Mouse (Mus musculus) limb, embryonic 14.5 days (tissue): Measurements from ENCODE around the gene Pih1d1. TPM values are rescaled to one million over a fixed set of nuclear protein-coding genes. Genes with fewer than 3 reads are reported as not detected.

ENCODE experiments used
- ATAC-seq: fragments of 200-750 bp; cut with Nextera tagmentation; 2 replicates; pipeline ENCODE4 v1.8.0; 2017; ENCODE audit warnings: low read depth, moderate number of reproducible peaks, moderate TSS enrichment; ENCODE audit not compliant: low FRiP score
- DNase-seq: peaks from one replicate; pipeline ENCODE4 v3.0.0-alpha.2; 2015; ENCODE audit warnings: low spot score
- H3K27ac ChIP-seq: fragments of 300-500 bp; sonication (generic); replicated peaks from 2 replicates; pipeline ENCODE4 v1.5.1; 2014; ENCODE audit warnings: low read depth, mild to moderate bottlenecking, low read length, moderate library complexity, mixed read lengths
- H3K27me3 ChIP-seq: fragments of 300-500 bp; sonication (generic); 2 replicates; pipeline ENCODE4 v1.6.1; 2014; ENCODE audit warnings: low read length, mixed read lengths; ENCODE audit not compliant: control insufficient read depth, insufficient read depth
- H3K36me3 ChIP-seq: fragments of 300-500 bp; sonication (generic); 2 replicates; pipeline ENCODE4 v1.6.1; 2014; ENCODE audit warnings: mild to moderate bottlenecking, low read length, moderate library complexity, mixed read lengths; ENCODE audit not compliant: control insufficient read depth, insufficient read depth
- H3K4me1 ChIP-seq: fragments of 300-500 bp; sonication (generic); 2 replicates; pipeline ENCODE4 v1.6.1; 2014; ENCODE audit warnings: antibody characterized with exemption, low read length, mixed read lengths; ENCODE audit not compliant: control insufficient read depth, insufficient read depth
- H3K4me2 ChIP-seq: fragments of 300-500 bp; sonication (generic); replicated peaks from 2 replicates; pipeline ENCODE4 v1.6.1; 2014; ENCODE audit warnings: low read depth, mild to moderate bottlenecking, low read length, moderate library complexity; ENCODE audit not compliant: severe bottlenecking
- H3K4me3 ChIP-seq: fragments of 300-500 bp; sonication (generic); replicated peaks from 2 replicates; pipeline ENCODE4 v1.5.1; 2014; ENCODE audit warnings: low read length
- H3K9ac ChIP-seq: fragments of 300-500 bp; sonication (generic); 2 replicates; pipeline ENCODE4 v1.6.1; 2014; ENCODE audit warnings: mild to moderate bottlenecking, low read depth, low read length, moderate library complexity; ENCODE audit not compliant: severe bottlenecking
- H3K9me3 ChIP-seq: fragments of 300-500 bp; sonication (generic); 2 replicates; pipeline ENCODE4 v1.6.1; 2016; ENCODE audit warnings: low read length; ENCODE audit not compliant: control insufficient read depth
- POLR2A ChIP-seq: fragments of 200-500 bp; IDR thresholded peaks from 2 replicates; pipeline ENCODE4 v1.8.0; 2012; ENCODE audit warnings: inconsistent platforms, mild to moderate bottlenecking, moderate library complexity, borderline replicate concordance; ENCODE audit not compliant: insufficient read depth, insufficient read length; ENCODE audit errors: extremely low read depth
- WGBS: fragments of 180-500 bp; shearing (Covaris S2); extraction: QIAGEN DNeasy Blood & Tissue Kit; methylation state at CpG from one replicate; pipeline ENCODE4 v1.1.7; 2014; 5-methylcytosine and 5-hydroxymethylcytosine counted together
- polyA plus RNA-seq, 2 experiments: library from polyadenylated mRNA; depleted of rRNA in 1 of 2; stranded (reverse) in 1 of 2; unstranded in 1 of 2; fragments of >200 nt; fragmentation: Nextera tagmentation in 1 of 2; extraction: Ambion mirVana in 1 of 2; gene quantifications; 2 replicates each; pipeline versions ENCODE4 v1.2.1 to v1.2.3; 2012 to 2014

The Pih1d1 gene
- polyA plus RNA-seq, 2 experiments, result 86.4 to 115 TPM

GRCm38 (mm10) chr7:45144368-45145174 lies 9.5 kb upstream of the Pih1d1 start:
- no peaks in the 10 kb centered on the region for H3K27me3 ChIP-seq
- no peak overlapping the region for H3K9ac ChIP-seq
- H3K27ac ChIP-seq, result no peak overlapping the region
- no peaks in the 10 kb centered on the region for H3K9me3 ChIP-seq
- ATAC-seq (no peak), DNase-seq (no peak)
- no peak for TF ChIP-seq POLR2A
- 86% methylated on average over 13 of the region's 13 CpGs for WGBS
- H3K36me3 ChIP-seq, result peaks cover 71% of the 10 kb centered on the region
- no peak overlapping the region for H3K4me2 ChIP-seq
- H3K4me3 ChIP-seq, result no peak overlapping the region
- H3K4me1 ChIP-seq, result no peaks in the 10 kb centered on the region

GRCm38 (mm10) chr7:45145460-45145859 lies 8.6 kb upstream of the Pih1d1 start:
- no peak for TF ChIP-seq POLR2A
- no peak for DNase-seq
- WGBS, result 95% methylated on average over 8 of the region's 8 CpGs

GRCm38 (mm10) chr7:45147267-45147666 lies 6.8 kb upstream of the Pih1d1 start:
- WGBS, result 92% methylated on average over 11 of the region's 11 CpGs
- no peak overlapping the region for H3K27ac ChIP-seq
- TF ChIP-seq POLR2A, result no peak

More at GRCm38 (mm10) chr7:45145460-45145859, 8.6 kb upstream of the Pih1d1 start:
- no peaks in the 10 kb centered on the region for H3K9me3 ChIP-seq
- no peak overlapping the region for H3K9ac ChIP-seq
- no peak for ATAC-seq
- peaks cover 71% of the 10 kb centered on the region for H3K36me3 ChIP-seq
- H3K4me3 ChIP-seq, result no peak overlapping the region
- no peak overlapping the region for H3K4me2 ChIP-seq
- H3K27ac ChIP-seq, result no peak overlapping the region
- H3K27me3 ChIP-seq, result no peaks in the 10 kb centered on the region
- no peaks in the 10 kb centered on the region for H3K4me1 ChIP-seq

DNA sequence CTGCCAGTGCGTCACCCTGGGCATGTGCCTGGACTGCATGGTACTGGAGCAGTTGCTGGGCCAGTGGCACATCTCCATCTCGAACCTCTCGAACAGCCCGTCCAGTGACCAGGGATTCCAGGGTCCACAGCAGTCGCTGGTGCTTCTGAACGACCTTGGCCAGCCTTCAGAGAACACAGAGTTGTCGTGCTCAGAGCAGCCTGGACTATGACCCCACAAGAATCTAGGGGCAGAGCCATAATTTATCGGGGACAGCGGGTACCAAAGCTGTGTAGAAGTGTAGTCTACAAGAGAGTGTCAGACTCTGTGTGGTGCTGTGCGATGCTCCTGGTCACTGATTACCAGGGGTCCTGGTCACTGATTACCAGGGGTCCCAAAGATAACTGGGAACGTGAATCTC lies 6.2 kb upstream of the Pih1d1 start:
- peaks cover 60% of the 10 kb centered on the region for H3K36me3 ChIP-seq
- ATAC-seq (no peak), DNase-seq (no peak)
- 87% methylated on average over 11 of the region's 11 CpGs for WGBS
- H3K4me1 ChIP-seq, result peaks cover 3% of the 10 kb centered on the region; the same call in 1 of the 2 replicates
- H3K27me3 ChIP-seq, result no peaks in the 10 kb centered on the region
- TF ChIP-seq POLR2A, result no peak
- H3K9me3 ChIP-seq, result no peaks in the 10 kb centered on the region
- H3K27ac ChIP-seq, result no peak overlapping the region
- H3K4me2 ChIP-seq, result no peak overlapping the region
- no peak overlapping the region for H3K4me3 ChIP-seq
- no peak overlapping the region for H3K9ac ChIP-seq

More at GRCm38 (mm10) chr7:45147267-45147666, 6.8 kb upstream of the Pih1d1 start:
- DNase-seq (no peak), ATAC-seq (no peak)
- H3K4me1 ChIP-seq, result peaks cover 3% of the 10 kb centered on the region; the same call in 1 of the 2 replicates
- no peak overlapping the region for H3K4me2 ChIP-seq
- H3K9ac ChIP-seq, result no peak overlapping the region
- H3K9me3 ChIP-seq, result no peaks in the 10 kb centered on the region
- H3K4me3 ChIP-seq, result no peak overlapping the region
- H3K27me3 ChIP-seq, result no peaks in the 10 kb centered on the region
- H3K36me3 ChIP-seq, result peaks cover 64% of the 10 kb centered on the region

DNA sequence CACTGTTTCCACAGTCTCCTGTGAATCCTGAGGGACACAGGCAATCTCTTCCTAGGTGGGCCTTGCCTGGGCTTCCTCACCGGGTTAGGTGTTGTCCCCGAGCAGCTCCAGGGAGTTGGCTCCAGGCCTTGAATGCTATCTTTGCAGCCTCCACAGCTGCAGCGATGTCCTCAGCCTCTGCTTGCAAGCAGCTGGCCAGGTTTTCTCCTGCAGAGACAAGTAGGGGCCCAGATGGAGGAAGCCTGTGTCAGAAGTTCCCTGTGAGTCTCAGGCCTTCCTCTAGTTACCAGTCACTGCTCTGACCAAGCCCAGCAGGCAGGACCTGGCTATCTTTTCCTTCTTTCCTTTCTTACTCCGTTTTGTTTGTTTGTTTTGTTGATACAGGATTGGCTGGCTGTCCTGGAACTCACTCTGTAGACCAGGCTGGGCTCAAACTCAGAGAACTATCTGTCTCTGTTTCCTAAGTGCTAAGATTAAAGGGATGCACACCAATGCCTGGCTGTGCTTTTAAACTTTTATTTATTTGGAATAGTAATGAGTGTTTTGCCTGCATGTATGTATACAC lies 5.5 kb upstream of the Pih1d1 start:
- Histone ChIP-seq H3K36me3 (peaks cover 53% of the 10 kb centered on the region), H3K9me3 (no peaks in the 10 kb centered on the region), H3K9ac (no peak overlapping the region), H3K4me2 (no peak overlapping the region), H3K27me3 (no peaks in the 10 kb centered on the region), H3K4me1 (peaks cover 5% of the 10 kb centered on the region; the same call in 1 of the 2 replicates), H3K27ac (no peak overlapping the region), H3K4me3 (no peak overlapping the region)
- WGBS, result 56% methylated on average over 4 of the region's 4 CpGs
- TF ChIP-seq POLR2A, result no peak
- ATAC-seq, result no peak
- no peak for DNase-seq
